Mouse (Mus musculus) olfactory bulb, adult 2 months (tissue): Measurements from ENCODE around the gene Mapk3.

Experiments
- CTCF ChIP-seq: fragments of 200-500 bp; IDR thresholded peaks from 2 replicates; pipeline ENCODE4 v1.5.1; 2012; ENCODE audit warnings: low read depth, mild to moderate bottlenecking, low read length, moderate library complexity; ENCODE audit not compliant: insufficient read depth
- POLR2A ChIP-seq: fragments of 200-500 bp; IDR thresholded peaks from 2 replicates; pipeline ENCODE4 v1.6.1; 2012; ENCODE audit warnings: mild to moderate bottlenecking, low read depth, low read length, moderate library complexity; ENCODE audit not compliant: insufficient read depth

GRCm38 (mm10) chr7:126807405-126807804 is 48.0 kb downstream of the Mapk3 start:
- TF ChIP-seq CTCF (no peak), POLR2A (no peak)
